Mouse (Mus musculus) megakaryocyte, embryonic 14.5 days (primary cell): ENCODE results near the gene Tmem45a.

Experiments used
- FLI1 ChIP-seq: IDR thresholded peaks from 2 replicates; pipeline ENCODE4 v1.6.1; 2012; ENCODE audit warnings: low read length, inconsistent platforms, mixed read lengths
- GATA1 ChIP-seq: IDR thresholded peaks from 3 replicates; pipeline ENCODE4 v1.6.1; 2012; ENCODE audit warnings: mixed read lengths, low read length, inconsistent platforms, borderline replicate concordance

GRCm38 (mm10) chr16:56795481-56796139 lies 90.4 kb downstream of the Tmem45a start, which contains the start of gene Adgrg7:
- no peak for TF ChIP-seq GATA1
- TF ChIP-seq FLI1, result no peak
